Mouse (Mus musculus) adrenal gland, adult 18-20 months (tissue): ENCODE results near the gene Polr1b. TPM values are rescaled to one million over a fixed set of nuclear protein-coding genes. Genes with fewer than 3 reads are reported as not detected.

Experiments
- DNase-seq, 2 experiments: peaks; one replicate each; pipeline ENCODE4 v3.0.0; 2021 to 2022; ENCODE audit warnings: low spot score in 2 of 2
- long read RNA-seq, 2 experiments: library from polyadenylated mRNA; stranded (forward); transcript quantifications; one replicate each; pipeline ENCODE4 v2.0.0; 2021
- total RNA-seq, 2 experiments: library from RNA; stranded (reverse); gene quantifications; 1 replicate in 1 of 2; 2 replicates in 1 of 2; pipeline ENCODE4 v1.2.3; 2021

Polr1b gene
- 10 to 100 TPM; 18.3 to 19.0 TPM for total RNA-seq
- long read RNA-seq, experiment 1, transcript Polr1b-202 (15 exons, 3,998 nt), result major isoform, 12 of 13 reads
- long read RNA-seq, experiment 1, partial matches to known transcripts, result 0 of 13 reads
- long read RNA-seq, experiment 1, other reads (novel, unspliced or antisense), result 1 of 13 reads
- long read RNA-seq, experiment 2, transcript Polr1b-202 (15 exons, 3,998 nt), result major isoform, 18 of 27 reads
- long read RNA-seq, experiment 2, partial matches to known transcripts, result 7 of 27 reads
- long read RNA-seq, experiment 2, other reads (novel, unspliced or antisense), result 2 of 27 reads

DNA sequence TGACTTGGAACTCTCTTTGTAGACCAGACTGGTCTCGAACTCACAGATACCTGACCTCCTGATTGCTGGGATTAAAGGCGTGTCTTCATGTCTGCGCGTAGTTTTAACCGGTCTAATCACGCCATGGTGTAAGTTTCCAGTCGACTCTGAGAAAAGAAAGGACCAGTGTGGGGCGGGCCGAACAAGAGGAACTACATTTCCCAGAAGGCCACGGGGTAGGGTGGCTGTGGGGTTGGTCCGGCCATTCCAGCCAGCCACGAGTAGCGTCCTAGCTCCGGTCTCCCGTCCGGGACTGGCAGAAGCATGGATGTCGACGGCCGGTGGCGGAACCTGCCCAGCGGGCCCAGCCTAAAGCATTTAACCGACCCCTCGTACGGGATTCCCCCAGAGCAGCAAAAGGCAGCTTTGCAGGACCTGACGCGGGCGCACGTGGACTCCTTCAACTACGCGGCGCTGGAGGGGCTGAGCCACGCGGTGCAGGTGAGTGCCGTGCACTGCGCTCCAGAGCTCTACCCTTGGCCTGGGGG lies at the start of gene Polr1b:
Polr1b (plus strand) TSS at position 212 of the 527 bp plus-strand sequence.
- peak; percentile 83 to 84 for DNase-seq

DNA sequence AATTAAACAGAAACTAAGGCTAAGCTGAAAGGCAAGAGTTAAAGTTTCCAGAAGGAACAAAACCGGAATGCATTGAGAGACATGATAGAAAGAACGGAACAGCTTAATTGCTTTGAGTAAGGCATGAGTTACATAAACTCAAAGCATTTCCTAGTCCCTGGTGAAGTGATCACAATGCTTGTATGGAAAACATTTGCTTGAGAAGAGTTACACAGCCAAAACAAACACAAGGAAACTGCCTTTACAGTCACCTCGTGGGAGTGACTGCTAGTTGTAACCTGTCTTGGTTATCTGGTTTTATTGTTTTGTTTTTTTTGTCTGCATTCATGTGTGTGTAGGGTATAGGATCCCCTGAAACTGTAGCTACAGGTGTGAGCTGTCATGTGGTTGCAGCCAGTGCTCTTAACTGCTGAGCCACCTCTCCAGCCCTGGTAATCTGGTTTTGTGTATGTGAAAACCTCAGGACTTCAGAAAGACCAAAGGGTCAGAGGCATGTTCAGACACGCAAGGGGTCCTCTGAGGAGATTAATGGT lies 48.3 kb upstream of the Polr1b start:
- no peak for DNase-seq

GRCm38 (mm10) chr2:129055741-129056140 lies 45.1 kb upstream of the Polr1b start:
- no peak for DNase-seq

DNA sequence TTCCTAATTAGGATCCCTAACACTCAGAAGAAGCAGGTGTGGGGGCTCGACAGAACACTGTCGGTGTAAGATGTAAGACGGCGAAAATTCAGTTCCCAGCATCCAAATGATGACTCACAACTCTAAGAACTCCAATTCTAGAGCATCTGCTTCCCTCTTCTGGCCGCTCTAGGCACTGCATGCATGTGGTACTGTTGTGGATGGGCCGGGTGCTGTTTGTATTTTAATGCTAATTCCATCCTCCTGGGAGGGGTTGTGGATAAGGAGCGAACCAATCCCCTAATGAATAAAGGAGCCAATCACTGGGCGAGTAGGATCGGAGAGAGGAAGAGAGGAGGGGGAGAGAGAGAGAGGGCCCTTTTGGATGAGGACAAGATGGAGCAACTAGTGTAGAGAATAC lies 44.2 kb upstream of the Polr1b start:
- DNase-seq, result peak in 1 of 2 experiments; percentile 39

GRCm38 (mm10) chr2:129057256-129057655 lies 43.5 kb upstream of the Polr1b start:
- no peak for DNase-seq

DNA sequence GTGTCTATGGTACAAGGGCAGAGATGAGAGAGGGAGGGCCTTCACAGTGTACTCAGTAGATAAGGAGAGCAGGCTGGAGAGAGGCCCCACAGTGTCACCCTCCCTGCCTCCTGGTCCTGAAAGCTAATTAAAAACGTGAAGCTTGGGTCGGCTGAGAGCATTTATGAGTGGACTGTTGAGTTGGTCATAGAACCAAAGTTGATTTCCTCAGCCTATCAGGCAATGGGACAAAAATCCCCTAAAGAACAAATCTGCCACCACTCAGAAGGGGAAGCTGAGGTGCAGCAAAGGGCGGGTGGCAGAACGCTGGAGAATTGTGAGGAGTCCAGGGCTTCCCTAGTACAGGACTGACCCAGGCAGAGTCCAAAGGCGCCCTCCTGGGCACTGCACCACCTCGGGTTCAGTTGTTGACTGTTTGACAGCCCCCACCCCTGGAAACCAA lies 42.9 kb upstream of the Polr1b start:
- DNase-seq, result no peak

DNA sequence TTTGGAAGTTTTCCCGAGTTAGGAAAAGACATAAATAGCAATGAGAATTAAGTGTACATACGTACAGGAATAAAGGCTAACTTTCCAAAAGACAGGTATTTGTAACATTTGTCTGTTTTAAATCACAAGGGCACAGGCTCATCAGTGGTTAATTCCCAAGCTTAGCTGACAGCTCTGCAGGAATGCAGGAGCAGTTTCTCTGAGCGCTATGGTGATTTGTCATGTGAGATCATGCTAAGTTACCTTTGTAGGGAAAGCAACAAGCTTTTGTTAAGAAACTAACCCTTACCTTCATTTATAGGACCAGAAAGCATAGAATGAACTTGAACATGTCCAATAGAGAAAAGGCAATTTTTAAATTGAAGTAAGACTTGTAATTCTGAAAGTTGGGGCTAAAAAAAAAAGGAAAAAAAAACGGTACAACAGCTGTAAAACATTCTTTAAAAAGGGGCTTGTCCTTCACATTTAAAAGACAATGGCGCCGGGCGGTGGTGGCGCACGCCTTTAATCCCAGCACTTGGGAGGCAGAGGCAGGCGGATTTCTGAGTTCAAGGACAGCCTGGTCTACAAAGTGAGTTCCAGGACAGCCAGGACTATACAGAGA lies 39.2 kb upstream of the Polr1b start:
- no peak for DNase-seq

DNA sequence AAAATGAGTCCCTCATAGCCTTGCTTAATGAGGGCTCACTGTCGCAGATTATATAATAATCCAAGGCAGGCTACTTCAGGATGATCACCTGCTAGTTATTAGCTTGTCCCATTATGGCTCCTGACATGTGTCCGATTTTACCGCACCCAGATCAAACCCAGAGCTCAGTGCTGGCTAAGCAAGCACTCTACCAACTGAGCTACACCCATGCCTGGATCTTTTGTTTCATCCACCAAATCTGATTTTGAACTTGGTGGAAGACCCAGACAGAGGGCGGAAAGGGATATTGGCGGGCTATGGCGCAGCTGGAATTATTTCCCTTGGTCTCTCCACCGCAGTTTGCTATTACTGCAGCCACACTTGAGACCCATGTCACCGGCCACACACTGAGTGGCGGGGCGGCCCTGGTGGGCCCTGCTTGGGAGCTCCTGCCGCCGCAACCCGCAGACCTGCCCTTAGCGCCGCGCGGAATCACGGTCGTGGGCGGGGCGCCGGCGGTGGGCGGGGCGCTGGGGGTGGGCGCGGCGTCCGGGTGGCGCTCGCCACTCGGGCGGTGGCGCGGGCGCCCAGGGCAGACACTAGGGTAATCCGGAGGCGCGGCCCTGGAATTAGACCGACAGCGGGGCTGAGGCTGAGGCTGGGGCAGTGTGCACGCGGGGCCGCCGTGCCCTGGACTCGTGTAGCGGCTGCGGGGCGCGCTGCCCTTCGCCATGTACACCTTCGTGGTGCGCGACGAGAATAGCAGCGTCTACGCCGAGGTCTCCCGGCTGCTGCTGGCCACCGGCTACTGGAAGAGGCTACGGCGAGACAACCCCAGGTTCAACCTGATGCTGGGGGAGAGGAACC lies 35.1 kb upstream of the Polr1b start, which contains the start of gene Ttl:
Ttl (plus strand) TSS at position 506 of the 846 bp plus-strand sequence.
- peak; percentile 82 to 85 for DNase-seq

GRCm38 (mm10) chr2:129066326-129066725 lies 34.5 kb upstream of the Polr1b start:
- DNase-seq, result peak; percentile 41 to 56

- DNase-seq, result no peak
Measured at GRCm38 (mm10) chr2:129070296-129070695, 30.5 kb upstream of the Polr1b start.

GRCm38 (mm10) chr2:129078313-129078712 lies 22.5 kb upstream of the Polr1b start:
- no peak for DNase-seq

DNA sequence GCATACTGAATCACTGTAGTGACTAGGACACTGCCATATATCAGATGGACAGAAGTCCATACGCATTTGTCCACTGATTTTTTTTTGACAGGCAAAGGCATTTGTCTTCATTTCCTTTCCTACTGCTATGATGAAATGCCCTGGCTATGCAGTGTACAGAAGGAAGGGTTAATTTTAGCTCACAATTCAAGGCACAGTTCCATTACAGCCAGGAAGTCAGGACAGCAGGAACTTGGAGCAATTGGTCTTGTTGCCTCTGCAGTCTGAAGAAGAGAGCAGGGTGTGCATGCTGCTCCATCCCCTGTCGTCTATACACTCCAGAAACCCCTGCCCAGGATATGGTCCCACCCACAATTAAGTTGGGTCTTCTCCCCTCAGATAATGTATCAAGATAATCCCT lies 21.6 kb upstream of the Polr1b start:
- no peak for DNase-seq

- DNase-seq, result no peak
Measured at GRCm38 (mm10) chr2:129081097-129081496, 19.7 kb upstream of the Polr1b start.

DNA sequence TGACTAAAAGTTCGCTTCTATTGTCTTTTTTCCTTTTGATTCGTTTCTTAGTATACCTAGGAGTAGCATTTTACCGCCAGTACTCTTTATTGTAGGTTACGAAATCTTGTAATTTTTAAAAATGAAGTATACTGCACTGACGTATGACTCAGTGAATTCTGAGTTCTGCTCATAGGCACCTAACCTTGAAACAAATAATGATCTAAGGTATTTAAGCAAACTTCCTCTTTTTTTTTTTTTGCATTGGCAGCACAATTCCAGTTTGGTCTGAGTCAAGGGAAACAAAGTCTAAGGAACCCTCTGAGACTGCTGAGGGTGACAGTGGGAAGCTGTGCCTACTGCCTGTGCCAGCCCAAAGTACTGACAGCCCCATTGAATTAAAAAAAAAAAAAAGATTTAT lies 17.3 kb upstream of the Polr1b start:
- no peak for DNase-seq

- peak in 1 of 2 experiments; percentile 46 for DNase-seq
Measured at GRCm38 (mm10) chr2:129084959-129085358, 15.8 kb upstream of the Polr1b start.

DNA sequence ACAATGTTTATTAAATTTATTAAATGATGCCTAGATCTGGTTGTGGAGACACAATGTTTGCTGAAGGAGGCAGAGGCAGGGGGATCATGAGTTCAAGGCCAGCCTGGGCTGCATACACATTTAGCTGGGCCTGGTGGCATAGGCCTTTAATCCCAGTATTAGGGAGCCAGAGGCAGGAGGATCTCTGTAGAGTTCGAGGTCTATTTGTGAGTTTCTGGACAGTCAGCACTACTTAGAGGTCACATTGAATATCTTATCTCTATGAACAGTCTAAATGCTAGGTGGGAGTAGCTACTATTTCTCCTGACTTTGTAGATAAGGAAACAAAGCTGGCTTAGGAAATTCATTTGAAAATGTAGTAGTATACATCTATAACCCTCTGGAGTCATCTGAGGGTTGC lies 13.3 kb upstream of the Polr1b start:
- DNase-seq, result no peak

GRCm38 (mm10) chr2:129090370-129090769 lies 10.4 kb upstream of the Polr1b start:
- no peak for DNase-seq

DNA sequence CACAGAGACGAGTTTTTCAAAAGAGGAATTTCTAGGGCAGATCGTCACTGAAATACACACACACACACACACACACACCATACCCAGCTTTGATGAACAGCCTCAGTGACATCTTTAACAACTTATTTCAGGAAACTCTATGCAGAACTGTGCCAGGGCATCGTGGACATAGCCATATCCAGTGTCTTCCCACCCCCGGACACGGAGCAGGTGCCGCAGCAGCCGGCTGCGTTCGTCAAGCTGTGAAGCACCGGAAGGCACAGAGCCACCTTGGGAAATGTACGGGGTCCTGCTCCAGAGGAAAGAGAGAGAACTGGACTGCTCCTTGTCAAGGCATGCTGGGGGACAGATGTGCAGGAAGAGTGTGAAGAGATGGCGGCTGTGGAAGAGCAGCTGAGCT lies 8.0 kb upstream of the Polr1b start:
- DNase-seq, result no peak

- DNase-seq, result no peak
Measured at GRCm38 (mm10) chr2:129093926-129094724, 6.7 kb upstream of the Polr1b start.

- DNase-seq, result no peak
Measured at GRCm38 (mm10) chr2:129112924-129113323, 12.1 kb downstream of the Polr1b start.
